9 mouse cellular contexts compared by ENCODE assay signal in genomic region chr8:120374514-120374913, GRCm38 (mm10).
DNase-seq lines count a peak whose midpoint lies in the region; ATAC-seq and TF ChIP-seq lines count a peak whose summit lies in the region.
"Had no signal": no experiment of that assay in that cellular context is flagged by ENCODE, and none has a peak within 500 bp of the region (broad histone marks: within the 10 kb centered on the region; RNA-seq: fewer than 3 reads in every experiment).

No protein-coding gene starts in this region.

- no peaks in the 10 kb centered on the region for H3K36me3 ChIP-seq in heart, embryonic 13.5 days
- no peaks in the 10 kb centered on the region for H3K36me3 ChIP-seq in heart, adult 2 months (ENCODE audit: control insufficient read depth, insufficient read depth, low read length)
- no peaks in the 10 kb centered on the region for H3K36me3 ChIP-seq in embryonic facial prominence, embryonic 14.5 days (ENCODE audit: control insufficient read depth, insufficient read depth, low read length)
- no peaks in the 10 kb centered on the region for H3K36me3 ChIP-seq in neural tube, embryonic 12.5 days

- no peaks in the 10 kb centered on the region for H3K27me3 ChIP-seq in heart, embryonic 13.5 days (replicated peaks)
- H3K27me3 ChIP-seq in heart, adult 2 months (ENCODE audit: control insufficient read depth, insufficient read depth, low read length) = no peaks in the 10 kb centered on the region
- H3K27me3 ChIP-seq in embryonic facial prominence, embryonic 14.5 days (replicated peaks; ENCODE audit: control insufficient read depth, insufficient read depth, low read length) = no peaks in the 10 kb centered on the region
- no peaks in the 10 kb centered on the region for H3K27me3 ChIP-seq in neural tube, embryonic 12.5 days (replicated peaks)

- peak overlapping the region; percentile 64 for H3K9ac ChIP-seq in heart, embryonic 13.5 days
- no peak overlapping the region for H3K9ac ChIP-seq in heart, adult 2 months (ENCODE audit: low read depth, low read length)
- H3K9ac ChIP-seq in embryonic facial prominence, embryonic 14.5 days (ENCODE audit: low read depth, low read length) = no peak overlapping the region
- H3K9ac ChIP-seq in neural tube, embryonic 12.5 days = no peak overlapping the region

- H3K27ac ChIP-seq in heart, embryonic 13.5 days (replicated peaks) = peak overlapping the region; percentile 63
- no peak overlapping the region for H3K27ac ChIP-seq in heart, adult 2 months
- 0 out of 2 replicates have a peak overlapping the region, but pooled peaks have one; percentile 21 for H3K27ac ChIP-seq in embryonic facial prominence, embryonic 14.5 days (replicated peaks; ENCODE audit: low read depth, low read length)
- peak overlapping the region; percentile 94 for H3K27ac ChIP-seq in neural tube, embryonic 12.5 days

- ATAC-seq in heart, embryonic 13.5 days (ENCODE audit: extremely low read depth, insufficient number of reproducible peaks, low FRiP score, low TSS enrichment) = no peak
- ATAC-seq in embryonic facial prominence, embryonic 14.5 days (ENCODE audit: low read depth) = peak; percentile 28; the same call in 1 of the 2 replicates
- peak; percentile 67 for ATAC-seq in neural tube, embryonic 12.5 days (ENCODE audit: low FRiP score, low read depth)
- no peak for ATAC-seq in inflammation-experienced regulatory T-cells, adult 6 months

- no peaks in the 10 kb centered on the region for H3K79me2 ChIP-seq in heart, adult 2 months (replicated peaks; ENCODE audit: control insufficient read depth, insufficient read depth, low read length)

- no peaks in the 10 kb centered on the region for H3K9me3 ChIP-seq in heart, embryonic 13.5 days
- H3K9me3 ChIP-seq in embryonic facial prominence, embryonic 14.5 days (ENCODE audit: control insufficient read depth, low read length) = no peaks in the 10 kb centered on the region
- H3K9me3 ChIP-seq in neural tube, embryonic 12.5 days = no peaks in the 10 kb centered on the region

- TF ChIP-seq EP300 in heart, adult 2 months (IDR thresholded peaks at IDR 0.05; ENCODE audit: insufficient read depth, low read depth, low read length) = no peak

- intact Hi-C loops in heart, adult 2 months (cut with DNase I) = no loop called here

- H3K4me3 ChIP-seq in heart, embryonic 13.5 days = no peak overlapping the region
- H3K4me3 ChIP-seq in heart, adult 2 months = no peak overlapping the region
- H3K4me3 ChIP-seq in embryonic facial prominence, embryonic 14.5 days (ENCODE audit: low read depth, low read length) = no peak overlapping the region
- no peak overlapping the region for H3K4me3 ChIP-seq in neural tube, embryonic 12.5 days

- TF ChIP-seq POLR2A in heart, adult 2 months (IDR thresholded peaks at IDR 0.05; ENCODE audit: insufficient read depth, low read depth, low read length) = no peak

- 43% methylated on average over 9 of the region's 9 CpGs for WGBS in heart, embryonic 13.5 days
- 88% methylated on average over 9 of the region's 9 CpGs for WGBS in heart, adult 2 months
- 32% methylated on average over 9 of the region's 9 CpGs for WGBS in embryonic facial prominence, embryonic 14.5 days
- WGBS in neural tube, embryonic 12.5 days = 7% methylated on average over 9 of the region's 9 CpGs

- H3K4me1 ChIP-seq in heart, embryonic 13.5 days = peaks cover 98% of the 10 kb centered on the region
- peaks cover 23% of the 10 kb centered on the region for H3K4me1 ChIP-seq in heart, adult 2 months (ENCODE audit: control insufficient read depth, insufficient read depth, low read length)
- H3K4me1 ChIP-seq in embryonic facial prominence, embryonic 14.5 days (ENCODE audit: control insufficient read depth, insufficient read depth, low read length) = peaks cover 33% of the 10 kb centered on the region
- peaks cover 96% of the 10 kb centered on the region for H3K4me1 ChIP-seq in neural tube, embryonic 12.5 days

- DNase-seq in heart, adult 2 months = no peak
- peak; percentile 56 for DNase-seq in embryonic facial prominence, embryonic 14.5 days (ENCODE audit: low spot score)
- peak; percentile 65 for DNase-seq in kidney, postnatal 10 days
- DNase-seq in left cerebral cortex, adult 18-20 months (ENCODE audit: low spot score in 2 of 2) = no peak
- DNase-seq in layer of hippocampus, adult 18-20 months (ENCODE audit: low spot score in 2 of 2) = no peak
- DNase-seq: cerebellum, adult 8-10 months had no signal

- no peak overlapping the region for H3K4me2 ChIP-seq in heart, embryonic 13.5 days
- H3K4me2 ChIP-seq in embryonic facial prominence, embryonic 14.5 days (ENCODE audit: low read depth, low read length) = no peak overlapping the region
- H3K4me2 ChIP-seq in neural tube, embryonic 12.5 days (replicated peaks) = peak overlapping the region; percentile 8

- no peak for TF ChIP-seq CTCF in heart, adult 2 months (IDR thresholded peaks at IDR 0.05)

Comparison
In these comparisons a context has a peak if more than half of its experiments do, and no peak if none do; other contexts are left out.
1. ATAC-seq: peak in embryonic facial prominence, embryonic 14.5 days (single experiment) and neural tube, embryonic 12.5 days (single experiment); none in heart, embryonic 13.5 days (single experiment) and inflammation-experienced regulatory T-cells, adult 6 months (single experiment).
2. DNase-seq: peak in embryonic facial prominence, embryonic 14.5 days (single experiment) and kidney, postnatal 10 days (single experiment); none in heart, adult 2 months (0 of 2), left cerebral cortex, adult 18-20 months (0 of 2) and layer of hippocampus, adult 18-20 months (0 of 2).